In genomic region chr11:57973913-57974234, GRCm38 (mm10) we compare ENCODE assay signal across 26 mouse cellular contexts. TPM values are rescaled to one million over a fixed set of nuclear protein-coding genes. Genes with fewer than 3 reads are reported as not detected.
A peak's percentile ranks its signal among the peaks of the same experiment; 100 is the strongest.
DNase-seq lines count a peak whose midpoint lies in the region; ATAC-seq and TF ChIP-seq lines count a peak whose summit lies in the region.
"Had no signal": no experiment of that assay in that cellular context is flagged by ENCODE, and none has a peak within 500 bp of the region (broad histone marks: within the 10 kb centered on the region; RNA-seq: fewer than 3 reads in every experiment).

No protein-coding gene starts in this region.

- no peaks in the 10 kb centered on the region for H3K27me3 ChIP-seq in forebrain, embryonic 12.5 days
- H3K27me3 ChIP-seq in forebrain, embryonic 13.5 days, result no peaks in the 10 kb centered on the region
- no peaks in the 10 kb centered on the region for H3K27me3 ChIP-seq in liver, embryonic 14.5 days (ENCODE audit: control insufficient read depth, insufficient read depth, low read length)
- H3K27me3 ChIP-seq in small intestine, adult 2 months (ENCODE audit: control insufficient read depth, insufficient read depth, low read length), result no peaks in the 10 kb centered on the region
- H3K27me3 ChIP-seq: CH12.LX; embryonic facial prominence, embryonic 12.5 days; limb, embryonic 12.5 days; midbrain, embryonic 12.5 days; neural tube, embryonic 12.5 days had no signal

- no peak for TF ChIP-seq CTCF in lung, adult 2 months (IDR thresholded peaks at IDR 0.05; ENCODE audit: insufficient read depth, low read length)
- no peak for TF ChIP-seq CTCF in liver, embryonic 14.5 days (IDR thresholded peaks at IDR 0.05; ENCODE audit: low read depth)
- TF ChIP-seq CTCF in small intestine, adult 2 months (IDR thresholded peaks at IDR 0.05; ENCODE audit: extremely low read depth, insufficient read length, insufficient replicate concordance, low read depth, low read length), result no peak

- H3K27ac ChIP-seq in forebrain, embryonic 12.5 days, result 0 out of 2 replicates have a peak overlapping the region, but pooled peaks have one; percentile 25
- no peak overlapping the region for H3K27ac ChIP-seq in forebrain, embryonic 13.5 days
- no peak overlapping the region for H3K27ac ChIP-seq in liver, embryonic 14.5 days
- no peak overlapping the region for H3K27ac ChIP-seq in small intestine, adult 2 months (ENCODE audit: insufficient read depth, low read depth, low read length)
- H3K27ac ChIP-seq: embryonic facial prominence, embryonic 12.5 days; heart, adult 2 months; heart, embryonic 13.5 days; hindbrain, embryonic 10.5 days; hindbrain, postnatal 0 days; limb, embryonic 12.5 days; midbrain, embryonic 12.5 days; neural tube, embryonic 12.5 days had no signal

- no peak for ATAC-seq in forebrain, embryonic 12.5 days (ENCODE audit: low FRiP score)
- no peak for ATAC-seq in forebrain, embryonic 13.5 days
- peak; percentile 13; the same call in 1 of the 2 replicates for ATAC-seq in liver, embryonic 14.5 days (ENCODE audit: insufficient read depth)
- ATAC-seq: forebrain, embryonic 16.5 days; hindbrain, postnatal 0 days had no signal

- no peak for TF ChIP-seq POLR2A in lung, adult 2 months (IDR thresholded peaks at IDR 0.05; ENCODE audit: borderline replicate concordance, extremely low read depth, low read depth, low read length)
- TF ChIP-seq POLR2A in small intestine, adult 2 months (IDR thresholded peaks at IDR 0.05; ENCODE audit: low read depth, low read length), result no peak

- no peak overlapping the region for H3K4me3 ChIP-seq in forebrain, embryonic 12.5 days (replicated peaks)
- H3K4me3 ChIP-seq in forebrain, embryonic 13.5 days, result no peak overlapping the region
- no peak overlapping the region for H3K4me3 ChIP-seq in lung, adult 2 months (replicated peaks; ENCODE audit: extremely low read depth, low read depth, low read length)
- H3K4me3 ChIP-seq in liver, embryonic 14.5 days (ENCODE audit: insufficient read depth in 1 of 2, low read depth in 2 of 2, low read length in 2 of 2), result no peak overlapping the region
- peak overlapping the region; percentile 13; the same call in 1 of the 2 replicates for H3K4me3 ChIP-seq in small intestine, adult 2 months (ENCODE audit: low read depth, low read length)
- H3K4me3 ChIP-seq: embryonic facial prominence, embryonic 12.5 days; heart, adult 2 months; heart, embryonic 13.5 days; hindbrain, embryonic 10.5 days; limb, embryonic 12.5 days; megakaryocyte, embryonic 14.5 days; midbrain, embryonic 12.5 days; myocyte; neural tube, embryonic 12.5 days had no signal

- no peak overlapping the region for H3K4me2 ChIP-seq in forebrain, embryonic 12.5 days
- no peak overlapping the region for H3K4me2 ChIP-seq in forebrain, embryonic 13.5 days
- no peak overlapping the region for H3K4me2 ChIP-seq in liver, embryonic 14.5 days (ENCODE audit: low read depth)
- H3K4me2 ChIP-seq: embryonic facial prominence, embryonic 12.5 days; heart, embryonic 13.5 days; limb, embryonic 12.5 days; midbrain, embryonic 12.5 days; neural tube, embryonic 12.5 days had no signal

- no peak overlapping the region for H3K9ac ChIP-seq in forebrain, embryonic 12.5 days
- no peak overlapping the region for H3K9ac ChIP-seq in forebrain, embryonic 13.5 days
- no peak overlapping the region for H3K9ac ChIP-seq in liver, embryonic 14.5 days (replicated peaks)
- H3K9ac ChIP-seq: embryonic facial prominence, embryonic 12.5 days; heart, embryonic 13.5 days; limb, embryonic 12.5 days; midbrain, embryonic 12.5 days; neural tube, embryonic 12.5 days had no signal

- 75% methylated on average over 9 of the region's 9 CpGs for whole genome bisulfite sequencing in forebrain, embryonic 12.5 days
- 75% methylated on average over 9 of the region's 9 CpGs for WGBS in forebrain, embryonic 13.5 days
- 58% methylated on average over 9 of the region's 9 CpGs for WGBS in lung, adult 2 months
- 46% methylated on average over 9 of the region's 9 CpGs for WGBS in liver, embryonic 14.5 days (ENCODE audit: insufficient replicate concordance)
- 25% methylated on average over 9 of the region's 9 CpGs for WGBS in small intestine, adult 2 months

- no peak for TF ChIP-seq EP300 in liver, embryonic 14.5 days (IDR thresholded peaks at IDR 0.05; ENCODE audit: low read depth)

- DNase-seq in lung, adult 2 months, result peak; percentile 54
- no peak for DNase-seq in lung, postnatal 36 days
- DNase-seq in liver, embryonic 14.5 days (ENCODE audit: low read depth in 3 of 3, low spot score in 3 of 3), result no peak
- no peak for DNase-seq in adrenal gland, postnatal 10 days
- no peak for DNase-seq in layer of hippocampus, postnatal 10 days (ENCODE audit: low spot score in 2 of 2)
- DNase-seq: cerebellum, adult 11 months; embryo, embryonic 11 days; heart, adult 2 months; heart, postnatal 10 days; thymus, adult 18-20 months; thymus, postnatal 25 days had no signal

- no peaks in the 10 kb centered on the region for H3K4me1 ChIP-seq in forebrain, embryonic 12.5 days
- no peaks in the 10 kb centered on the region for H3K4me1 ChIP-seq in forebrain, embryonic 13.5 days
- H3K4me1 ChIP-seq in lung, adult 2 months (ENCODE audit: control insufficient read depth, insufficient read depth, low read length), result no peaks in the 10 kb centered on the region
- peaks cover 0 to 12% of the 10 kb centered on the region in 2 experiments; a peak in 2 of 4 replicates for H3K4me1 ChIP-seq in liver, embryonic 14.5 days (replicated peaks; ENCODE audit: control insufficient read depth in 2 of 2, insufficient read depth in 2 of 2, low read length in 1 of 2)
- H3K4me1 ChIP-seq in small intestine, adult 2 months (ENCODE audit: control insufficient read depth, insufficient read depth, insufficient read length, low read length), result peaks cover 3% of the 10 kb centered on the region; the same call in 1 of the 2 replicates
- H3K4me1 ChIP-seq: megakaryocyte, embryonic 14.5 days; midbrain, embryonic 12.5 days; neural tube, embryonic 12.5 days had no signal

- H3K9me3 ChIP-seq in forebrain, embryonic 12.5 days, result no peaks in the 10 kb centered on the region
- no peaks in the 10 kb centered on the region for H3K9me3 ChIP-seq in forebrain, embryonic 13.5 days (replicated peaks)
- no peaks in the 10 kb centered on the region for H3K9me3 ChIP-seq in liver, embryonic 14.5 days (ENCODE audit: control insufficient read depth, low read length)
- H3K9me3 ChIP-seq: embryonic facial prominence, embryonic 12.5 days; G1E; heart, embryonic 13.5 days; hindbrain, embryonic 10.5 days; limb, embryonic 12.5 days; midbrain, embryonic 12.5 days; neural tube, embryonic 12.5 days had no signal

- H3K36me3 ChIP-seq in forebrain, embryonic 12.5 days (replicated peaks), result no peaks in the 10 kb centered on the region
- no peaks in the 10 kb centered on the region for H3K36me3 ChIP-seq in forebrain, embryonic 13.5 days (ENCODE audit: poor library complexity, severe bottlenecking)
- H3K36me3 ChIP-seq in liver, embryonic 14.5 days (replicated peaks; ENCODE audit: control insufficient read depth, insufficient read depth, low read depth), result no peaks in the 10 kb centered on the region
- no peaks in the 10 kb centered on the region for H3K36me3 ChIP-seq in small intestine, adult 2 months (ENCODE audit: control insufficient read depth, insufficient read depth, low read length)
- H3K36me3 ChIP-seq: embryonic facial prominence, embryonic 12.5 days; G1E; heart, embryonic 13.5 days; hindbrain, embryonic 10.5 days; limb, embryonic 12.5 days; midbrain, embryonic 12.5 days; neural tube, embryonic 12.5 days had no signal

RNA-seq across cellular contexts. Expression of gene Larp1, which starts 35.0 kb away (rescaled TPM):
- polyA plus RNA-seq in forebrain, embryonic 12.5 days (2016; fragmentation: Nextera tagmentation; extraction: Ambion mirVana), result 16.0 and 17.9 TPM in 2 replicates
- 14.1 and 16.3 TPM in 2 replicates for polyA plus RNA-seq in forebrain, embryonic 13.5 days (2015; fragmentation: Nextera tagmentation; extraction: Ambion mirVana)
- polyA plus RNA-seq in lung, adult 2 months (2012; rRNA removed), result 26.9 and 34.6 TPM in 2 replicates
- polyA plus RNA-seq in liver, embryonic 14.5 days (2012; rRNA removed), result 21.1 and 25.5 TPM in 2 replicates
- 15.8 and 19.0 TPM in 2 replicates for polyA plus RNA-seq in liver, embryonic 14.5 days (2014; fragmentation: Nextera tagmentation; extraction: Ambion mirVana)
- 16.9 and 25.9 TPM in 2 replicates for polyA plus RNA-seq in small intestine, adult 2 months (2012; rRNA removed)
- 10 to 100 TPM; 78.6 to 85.0 TPM for total RNA-seq in adrenal gland, postnatal 10 days (2021)
- total RNA-seq in layer of hippocampus, postnatal 10 days (2021), result 10 to 100 TPM; 89.6 to 92.3 TPM
